Mouse (Mus musculus) forebrain, embryonic 10.5 days (tissue): ENCODE data around the gene Mcm6. TPM values are rescaled to one million over a fixed set of nuclear protein-coding genes. Genes with fewer than 3 reads are reported as not detected.

Source experiments
- polyA plus RNA-seq: library from polyadenylated mRNA; unstranded; fragments of >200 nt; fragmentation: Nextera tagmentation; extraction: Ambion mirVana; gene quantifications from 2 replicates; pipeline ENCODE4 v1.2.1, GENCODE M21; 2016

Mcm6 gene
- polyA plus RNA-seq, 1 experiment from 2014 or later, result 378 TPM

Other genes starting within 250 kb of the Mcm6 start
- gene Ubxn4, start 115.7 kb downstream of the Mcm6 start, polyA plus RNA-seq, result 54.9 and 62.5 TPM in 2 replicates
- gene Lct, start 31.3 kb downstream of the Mcm6 start, polyA plus RNA-seq, result 0.12 and 0.50 TPM in 2 replicates
- gene Dars, start 57.7 kb upstream of the Mcm6 start, polyA plus RNA-seq, result 186 and 191 TPM in 2 replicates
- 6.6 and 7.9 TPM in 2 replicates for gene Cxcr4, start 232.6 kb upstream of the Mcm6 start, polyA plus RNA-seq